Mouse (Mus musculus): ENCODE data around the gene Ss18l1. TPM values are rescaled to one million over a fixed set of nuclear protein-coding genes. Genes with fewer than 3 reads are reported as not detected.
A peak's percentile ranks its signal among the peaks of the same experiment; 100 is the strongest.

Ss18l1 gene
- total RNA-seq (2021), result 1 to 10 TPM; 5.1 to 5.9 TPM
- long read RNA-seq, experiment 1, full-length matches to known transcripts, result 5 of 10 reads
- long read RNA-seq, experiment 1, partial matches to known transcripts, result 2 of 10 reads
- long read RNA-seq, experiment 1, other reads (novel, unspliced or antisense), result 3 of 10 reads
- long read RNA-seq, experiment 2, full-length matches to known transcripts, result 6 of 13 reads
- long read RNA-seq, experiment 2, partial matches to known transcripts, result 1 of 13 reads
- long read RNA-seq, experiment 2, other reads (novel, unspliced or antisense), result 6 of 13 reads

GRCm38 (mm10) chr2:180042256-180042857 is at the start of gene Ss18l1, which contains the start of gene Psma7:
TSS of gene Ss18l1 (plus strand) at chr2:180042509.
TSS of gene Psma7 (minus strand) at chr2:180042433.
- DNase-seq, result peak; percentile 94

- no peak for DNase-seq
Measured at GRCm38 (mm10) chr2:179993071-179993470, 49.2 kb upstream of the Ss18l1 start.

- DNase-seq, result no peak
Measured at GRCm38 (mm10) chr2:179998431-179998830, 43.9 kb upstream of the Ss18l1 start.

GRCm38 (mm10) chr2:180001635-180002034 is 40.7 kb upstream of the Ss18l1 start:
- DNase-seq, result no peak

- no peak for DNase-seq
Measured at GRCm38 (mm10) chr2:180005656-180006351, 36.5 kb upstream of the Ss18l1 start.

- DNase-seq, result no peak
Measured at GRCm38 (mm10) chr2:180006352-180007017, 35.8 kb upstream of the Ss18l1 start.

GRCm38 (mm10) chr2:180010686-180011085 is 31.6 kb upstream of the Ss18l1 start:
- DNase-seq, result no peak

GRCm38 (mm10) chr2:180011370-180011769 is 30.9 kb upstream of the Ss18l1 start:
- DNase-seq, result no peak

- DNase-seq, result no peak
Measured at GRCm38 (mm10) chr2:180013686-180014085, 28.6 kb upstream of the Ss18l1 start.

GRCm38 (mm10) chr2:180017632-180018031 is 24.7 kb upstream of the Ss18l1 start:
- DNase-seq, result no peak

GRCm38 (mm10) chr2:180018573-180018972 is 23.7 kb upstream of the Ss18l1 start:
- no peak for DNase-seq

- DNase-seq, result no peak
Measured at GRCm38 (mm10) chr2:180020091-180020661, 22.1 kb upstream of the Ss18l1 start.

GRCm38 (mm10) chr2:180020919-180021318 is 21.4 kb upstream of the Ss18l1 start:
- DNase-seq, result no peak

GRCm38 (mm10) chr2:180022751-180023150 is 19.6 kb upstream of the Ss18l1 start:
- DNase-seq, result no peak

- DNase-seq, result peak; percentile 100
Measured at GRCm38 (mm10) chr2:180024401-180025098, 17.8 kb upstream of the Ss18l1 start, which contains the start of gene Lsm14b. TSS of gene Lsm14b (plus strand) at chr2:180024987.

- DNase-seq, result peak; percentile 57
Measured at GRCm38 (mm10) chr2:180025135-180025860, 17.0 kb upstream of the Ss18l1 start.

GRCm38 (mm10) chr2:180025861-180026200 is 16.5 kb upstream of the Ss18l1 start:
- no peak for DNase-seq

- no peak for DNase-seq
Measured at GRCm38 (mm10) chr2:180027768-180028167, 14.5 kb upstream of the Ss18l1 start.

GRCm38 (mm10) chr2:180031270-180031669 is 11.0 kb upstream of the Ss18l1 start:
- no peak for DNase-seq

- DNase-seq, result no peak
Measured at GRCm38 (mm10) chr2:180032925-180033324, 9.4 kb upstream of the Ss18l1 start.

GRCm38 (mm10) chr2:180033956-180034355 is 8.4 kb upstream of the Ss18l1 start:
- DNase-seq, result no peak
